Mouse (Mus musculus): Measurements from ENCODE around the gene Kif5c.
A peak's percentile ranks its signal among the peaks of the same experiment; 100 is the strongest.

Kif5c gene

GRCm38 (mm10) chr2:49618829-49619718 lies at the start of gene Kif5c:
Kif5c (plus strand) TSS chr2:49619298.
- DNase-seq (ENCODE audit: low spot score in 2 of 2) = peak; percentile 71 to 76

- no peak for DNase-seq (ENCODE audit: low spot score in 2 of 2)
Measured at GRCm38 (mm10) chr2:49569862-49570777, 49.0 kb upstream of the Kif5c start.

- DNase-seq (ENCODE audit: low spot score in 2 of 2) = no peak
Measured at GRCm38 (mm10) chr2:49570778-49571101, 48.4 kb upstream of the Kif5c start.

GRCm38 (mm10) chr2:49571159-49571920 lies 47.8 kb upstream of the Kif5c start:
- no peak for DNase-seq (ENCODE audit: low spot score in 2 of 2)

GRCm38 (mm10) chr2:49572111-49572642 lies 46.9 kb upstream of the Kif5c start:
- no peak for DNase-seq (ENCODE audit: low spot score in 2 of 2)

GRCm38 (mm10) chr2:49572684-49573083 lies 46.4 kb upstream of the Kif5c start:
- no peak for DNase-seq (ENCODE audit: low spot score in 2 of 2)

- no peak for DNase-seq (ENCODE audit: low spot score in 2 of 2)
Measured at GRCm38 (mm10) chr2:49573282-49573681, 45.8 kb upstream of the Kif5c start.

- no peak for DNase-seq (ENCODE audit: low spot score in 2 of 2)
Measured at GRCm38 (mm10) chr2:49580585-49580984, 38.5 kb upstream of the Kif5c start.

- no peak for DNase-seq (ENCODE audit: low spot score in 2 of 2)
Measured at GRCm38 (mm10) chr2:49582546-49582945, 36.6 kb upstream of the Kif5c start.

GRCm38 (mm10) chr2:49583311-49583710 lies 35.8 kb upstream of the Kif5c start:
- DNase-seq (ENCODE audit: low spot score in 2 of 2) = no peak

GRCm38 (mm10) chr2:49590450-49590849 lies 28.6 kb upstream of the Kif5c start:
- no peak for DNase-seq (ENCODE audit: low spot score in 2 of 2)

GRCm38 (mm10) chr2:49592926-49593325 lies 26.2 kb upstream of the Kif5c start:
- DNase-seq (ENCODE audit: low spot score in 2 of 2) = no peak

- DNase-seq (ENCODE audit: low spot score in 2 of 2) = no peak
Measured at GRCm38 (mm10) chr2:49594886-49595285, 24.2 kb upstream of the Kif5c start.

GRCm38 (mm10) chr2:49596318-49596717 lies 22.8 kb upstream of the Kif5c start:
- no peak for DNase-seq (ENCODE audit: low spot score in 2 of 2)

GRCm38 (mm10) chr2:49600021-49600681 lies 18.9 kb upstream of the Kif5c start:
- DNase-seq (ENCODE audit: low spot score in 2 of 2) = no peak

GRCm38 (mm10) chr2:49602791-49603349 lies 16.2 kb upstream of the Kif5c start:
- DNase-seq (ENCODE audit: low spot score in 2 of 2) = no peak

GRCm38 (mm10) chr2:49609611-49610010 lies 9.5 kb upstream of the Kif5c start:
- DNase-seq (ENCODE audit: low spot score in 2 of 2) = no peak

- DNase-seq (ENCODE audit: low spot score in 2 of 2) = no peak
Measured at GRCm38 (mm10) chr2:49616765-49617164, 2.3 kb upstream of the Kif5c start.

GRCm38 (mm10) chr2:49619719-49620522 lies 823 bp downstream of the Kif5c start:
- DNase-seq (ENCODE audit: low spot score in 2 of 2) = no peak

- DNase-seq (ENCODE audit: low spot score in 2 of 2) = no peak
Measured at GRCm38 (mm10) chr2:49620626-49621117, 1.6 kb downstream of the Kif5c start.

Data from spleen, postnatal 36 days (tissue).